Mouse (Mus musculus) CH12.LX (cell line): ENCODE measurements around the gene Plau. TPM values are rescaled to one million over a fixed set of nuclear protein-coding genes. Genes with fewer than 3 reads are reported as not detected.
A peak's percentile ranks its signal among the peaks of the same experiment; 100 is the strongest.

Experiments used
- DNase-seq: peaks from one replicate; pipeline ENCODE4 v3.0.0-alpha.2; 2013; ENCODE audit errors: extremely low read depth
- H3K27ac ChIP-seq: 2 replicates; pipeline ENCODE4 v1.5.1; 2012; ENCODE audit warnings: low read depth, mild to moderate bottlenecking, control low read depth, moderate library complexity; ENCODE audit not compliant: insufficient read depth
- H3K27me3 ChIP-seq: replicated peaks from 2 replicates; pipeline ENCODE3; 2012; ENCODE audit warnings: inconsistent platforms
- H3K36me3 ChIP-seq, 2 experiments: replicated peaks in 1 of 2; 2 replicates each; pipeline versions ENCODE3 to v1.6.1; 2012; ENCODE audit warnings: inconsistent platforms in 1 of 2, low read length in 1 of 2, mild to moderate bottlenecking in 1 of 2, mixed read lengths in 1 of 2, moderate library complexity in 1 of 2; ENCODE audit not compliant: control insufficient read depth in 1 of 2, insufficient read depth in 1 of 2
- H3K4me1 ChIP-seq, 2 experiments: 2 replicates each; pipeline ENCODE4 v1.6.1; 2012; ENCODE audit warnings: inconsistent platforms in 1 of 2, moderate library complexity in 1 of 2; ENCODE audit not compliant: insufficient read depth in 2 of 2, control insufficient read depth in 1 of 2
- H3K4me2 ChIP-seq: 2 replicates; pipeline ENCODE4 v1.6.1; 2012; ENCODE audit warnings: low read depth, mild to moderate bottlenecking, control low read depth; ENCODE audit not compliant: poor library complexity, insufficient read depth, severe bottlenecking
- H3K4me3 ChIP-seq, 3 experiments: fragments of 150-350 bp in 1 of 3; sonication (generic) in 1 of 3; replicated peaks in 1 of 3; 2 replicates each; pipeline versions ENCODE3 to v1.5.1; 2011 to 2012; ENCODE audit warnings: low read depth in 2 of 3, low read length in 2 of 3, mild to moderate bottlenecking in 2 of 3, moderate library complexity in 2 of 3, control low read depth in 1 of 3, improper control_type of control experiment in 1 of 3, inconsistent platforms in 1 of 3, mixed read lengths in 1 of 3; ENCODE audit not compliant: poor library complexity in 1 of 3
- H3K79me2 ChIP-seq: replicated peaks from 2 replicates; pipeline ENCODE4 v1.6.1; 2012; ENCODE audit warnings: mild to moderate bottlenecking, moderate library complexity; ENCODE audit not compliant: control insufficient read depth, poor library complexity, insufficient read depth, severe bottlenecking; ENCODE audit errors: extremely low read depth
- H3K9ac ChIP-seq: 2 replicates; pipeline ENCODE4 v1.6.1; 2012; ENCODE audit warnings: low read depth, mild to moderate bottlenecking, control low read depth, moderate library complexity; ENCODE audit not compliant: insufficient read depth
- H3K9me3 ChIP-seq: replicated peaks from 2 replicates; pipeline ENCODE3; 2012; ENCODE audit warnings: low read length, inconsistent platforms, mixed read lengths
- BHLHE40 ChIP-seq: IDR thresholded peaks from 2 replicates; pipeline ENCODE4 v1.6.1; 2011; ENCODE audit warnings: mild to moderate bottlenecking, low read depth, low read length, improper control_type of control experiment
- E2F4 ChIP-seq: IDR thresholded peaks from 2 replicates; pipeline ENCODE4 v1.6.1; 2011; ENCODE audit warnings: low read depth, low read length, improper control_type of control experiment; ENCODE audit not compliant: insufficient replicate concordance
- ELF1 ChIP-seq: IDR thresholded peaks from 2 replicates; pipeline ENCODE4 v1.6.1; 2014; ENCODE audit warnings: low read depth, mild to moderate bottlenecking, inconsistent platforms, low read length, improper control_type of control experiment
- EP300 ChIP-seq: IDR thresholded peaks from 2 replicates; pipeline ENCODE4 v1.6.1; 2011; ENCODE audit warnings: low read length, improper control_type of control experiment
- ETS1 ChIP-seq: conservative IDR thresholded peaks from 2 replicates; pipeline ENCODE4 v1.6.1; 2012; ENCODE audit warnings: low read depth, mild to moderate bottlenecking, inconsistent platforms, low read length, improper control_type of control experiment, moderate library complexity
- IRF4 ChIP-seq: IDR thresholded peaks from 2 replicates; pipeline ENCODE4 v1.6.1; 2014; ENCODE audit warnings: low read depth, mild to moderate bottlenecking, inconsistent platforms, low read length, improper control_type of control experiment
- JUN ChIP-seq: IDR thresholded peaks from 2 replicates; pipeline ENCODE4 v1.6.1; 2011; ENCODE audit warnings: low read depth, mild to moderate bottlenecking, low read length, improper control_type of control experiment, moderate library complexity; ENCODE audit not compliant: insufficient read depth
- JUND ChIP-seq: conservative IDR thresholded peaks from 2 replicates; pipeline ENCODE4 v1.6.1; 2011; ENCODE audit warnings: low read depth, low read length, improper control_type of control experiment
- KAT2A ChIP-seq: IDR thresholded peaks from 2 replicates; pipeline ENCODE4 v1.6.1; 2012; ENCODE audit warnings: low read length, improper control_type of control experiment, inconsistent platforms; ENCODE audit not compliant: insufficient replicate concordance
- MAX ChIP-seq: IDR thresholded peaks from 2 replicates; pipeline ENCODE4 v1.6.1; 2011; ENCODE audit warnings: low read length, improper control_type of control experiment
- MEF2A ChIP-seq: IDR thresholded peaks from 2 replicates; pipeline ENCODE4 v1.6.1; 2014; ENCODE audit warnings: low read depth, mild to moderate bottlenecking, inconsistent platforms, low read length, improper control_type of control experiment, borderline replicate concordance
- MYC ChIP-seq: IDR thresholded peaks from 2 replicates; pipeline ENCODE4 v1.6.1; 2011; ENCODE audit warnings: low read depth, mild to moderate bottlenecking, improper control_type of control experiment, low read length
- PAX5 ChIP-seq: IDR thresholded peaks from 2 replicates; pipeline ENCODE4 v1.6.1; 2012; ENCODE audit warnings: low read length, inconsistent platforms, mixed read lengths
- POLR2AphosphoS2 ChIP-seq: IDR thresholded peaks from 2 replicates; pipeline ENCODE4 v1.6.1; 2011; ENCODE audit warnings: low read depth, low read length, improper control_type of control experiment
- RCOR1 ChIP-seq: conservative IDR thresholded peaks from 2 replicates; pipeline ENCODE4 v1.6.1; 2012; ENCODE audit warnings: low read depth, mild to moderate bottlenecking, inconsistent platforms, low read length, improper control_type of control experiment
- TCF12 ChIP-seq: IDR thresholded peaks from 2 replicates; pipeline ENCODE4 v1.6.1; 2014; ENCODE audit warnings: low read depth, mild to moderate bottlenecking, inconsistent platforms, low read length, improper control_type of control experiment
- dilution Hi-C: fragments of 300-500 bp; cut with MboI; formaldehyde crosslinking; loops from 2 replicates; pipeline ENCODE4 v1.14.3; 2020; ENCODE audit warnings: low sequenced_read_pairs; ENCODE audit not compliant: extremely low pct_unique_long_range_greater_than_20kb, extremely low pct_ligation_motif_present
- in situ Hi-C: fragments of 300-500 bp; cut with MboI; formaldehyde crosslinking; loops from 3 replicates; pipeline ENCODE4 v1.14.3; 2019; ENCODE audit warnings: low sequenced_read_pairs, low pct_ligation_motif_present, low pct_unique_long_range_greater_than_20kb, mixed read lengths
- polyA plus RNA-seq: library from polyadenylated mRNA; unstranded; fragments of >175 nt; gene quantifications from 2 replicates; pipeline ENCODE4 v1.2.1, GENCODE M21; 2012; ENCODE audit warnings: low read depth; ENCODE audit not compliant: insufficient read length
- total RNA-seq, 2 experiments: library from RNA; depleted of rRNA; stranded (reverse); fragments of 300-350 nt in 1 of 2; fragments of >200 nt in 1 of 2; gene quantifications; 2 replicates each; pipeline ENCODE4 v1.2.3; 2012 to 2014

The Plau gene
- total and polyA plus RNA-seq, 3 experiments, result 1.8 to 2.8 (median 2.4) TPM

- DNase-seq, result no peak
- Histone ChIP-seq H3K79me2 (no peaks in the 10 kb centered on the region), H3K4me2 (no peak overlapping the region), H3K9ac (no peak overlapping the region), H3K27me3 (no peaks in the 10 kb centered on the region), H3K36me3 (no peaks in the 10 kb centered on the region), H3K4me3 (no peak overlapping the region), H3K9me3 (peaks cover 2% of the 10 kb centered on the region), H3K4me1 (peaks cover 8 to 13% of the 10 kb centered on the region in 2 experiments; a peak in 3 of 4 replicates), H3K27ac (no peak overlapping the region)
- dilution Hi-C loops, result no loop called here
- no peak for TF ChIP-seq E2F4
- TF ChIP-seq MAX, result no peak
- no peak for TF ChIP-seq MYC
- TF ChIP-seq ETS1, result no peak
- TF ChIP-seq KAT2A, result no peak
- TF ChIP-seq ELF1, result no peak
- no peak for TF ChIP-seq TCF12
- no peak for TF ChIP-seq RCOR1
- TF ChIP-seq JUN, result no peak
- no peak for TF ChIP-seq JUND
- TF ChIP-seq PAX5, result no peak
- in situ Hi-C loops, result no loop called here
Measured at GRCm38 (mm10) chr14:20815448-20815847, 21.0 kb upstream of the Plau start.

DNA sequence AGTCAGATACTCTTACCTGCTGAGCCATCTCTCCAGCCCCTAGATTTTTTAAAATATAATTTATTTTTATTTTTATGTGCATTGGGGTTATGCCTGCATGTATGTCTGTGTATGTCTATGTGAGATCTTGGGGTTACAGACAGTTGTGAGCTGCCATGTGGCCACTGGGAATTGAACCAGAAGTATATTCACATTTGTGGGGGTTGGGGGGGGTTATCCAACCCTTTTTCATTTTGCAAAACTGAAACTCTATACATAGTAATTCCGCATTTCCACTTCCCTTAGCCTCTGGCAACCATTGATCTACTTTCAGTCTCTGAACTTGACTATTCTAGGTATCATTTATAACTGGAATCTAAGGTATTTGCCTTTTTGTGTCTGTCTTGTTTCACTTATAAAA lies 11.9 kb upstream of the Plau start:
- Histone ChIP-seq H3K27me3 (no peaks in the 10 kb centered on the region), H3K9ac (no peak overlapping the region), H3K4me3 (no peak overlapping the region), H3K27ac (no peak overlapping the region), H3K4me2 (no peak overlapping the region), H3K9me3 (no peaks in the 10 kb centered on the region), H3K4me1 (peaks cover 11 to 49% of the 10 kb centered on the region in 2 experiments), H3K36me3 (no peaks in the 10 kb centered on the region), H3K79me2 (no peaks in the 10 kb centered on the region)
- DNase-seq, result no peak
- dilution Hi-C loops (no loop called here), in situ Hi-C loops (no loop called here)
- TF ChIP-seq POLR2AphosphoS2 (no peak), IRF4 (0 out of 2 replicates have a peak, but pooled peaks have one; percentile 7)

GRCm38 (mm10) chr14:20825516-20825915 lies 10.9 kb upstream of the Plau start:
- H3K4me3 ChIP-seq, result no peak overlapping the region
- no peaks in the 10 kb centered on the region for H3K36me3 ChIP-seq
- H3K27me3 ChIP-seq, result no peaks in the 10 kb centered on the region
- no peaks in the 10 kb centered on the region for H3K79me2 ChIP-seq
- in situ Hi-C loops, result no loop called here
- H3K27ac ChIP-seq, result no peak overlapping the region
- H3K9ac ChIP-seq, result peak overlapping the region; percentile 39; the same call in 1 of the 2 replicates
- TF ChIP-seq EP300 (peak; percentile 44; the same call in 1 of the 2 replicates), ELF1 (no peak), ETS1 (peak; percentile 64), BHLHE40 (peak; percentile 62), MEF2A (peak; percentile 46; the same call in 1 of the 2 replicates)
- DNase-seq, result no peak
- dilution Hi-C loops, result no loop called here
- H3K4me1 ChIP-seq, result peaks cover 14 to 57% of the 10 kb centered on the region in 2 experiments
- peak overlapping the region; percentile 60 for H3K4me2 ChIP-seq
- H3K9me3 ChIP-seq, result no peaks in the 10 kb centered on the region
